Comparison of ENCODE assay signal across 7 mouse cellular contexts in the genomic region with DNA sequence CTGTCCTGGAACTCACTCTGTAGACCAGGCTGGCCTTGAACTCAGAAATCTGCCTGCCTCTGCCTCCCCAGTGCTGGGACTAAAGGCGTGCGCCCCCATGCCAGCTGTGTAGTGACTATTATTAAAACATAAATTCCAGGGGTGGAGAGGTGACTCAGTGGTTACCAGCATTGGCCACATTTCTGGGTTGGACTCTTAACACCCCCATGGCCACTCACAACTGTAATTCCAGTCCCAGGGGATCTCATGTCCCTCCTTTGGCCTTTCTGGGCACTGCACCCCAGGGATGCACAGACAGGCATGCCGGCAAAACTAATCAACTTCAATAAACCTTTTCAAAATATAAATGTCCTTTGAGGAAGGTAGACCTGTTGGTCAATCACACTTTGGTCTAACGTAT. TPM values are rescaled to one million over a fixed set of nuclear protein-coding genes. Genes with fewer than 3 reads are reported as not detected.
DNase-seq lines count a peak whose midpoint lies in the region; ATAC-seq and TF ChIP-seq lines count a peak whose summit lies in the region.

No protein-coding gene starts in this region.

- H3K4me1 ChIP-seq in lung, embryonic 15.5 days = peaks cover 29% of the 10 kb centered on the region
- H3K4me1 ChIP-seq in forebrain, embryonic 15.5 days = peaks cover 23% of the 10 kb centered on the region
- H3K4me1 ChIP-seq in liver, embryonic 11.5 days (replicated peaks; ENCODE audit: control insufficient read depth, insufficient read depth, low read length) = peaks cover 29% of the 10 kb centered on the region
- no peaks in the 10 kb centered on the region; the same call in 1 of the 2 replicates for H3K4me1 ChIP-seq in stomach, postnatal 0 days (replicated peaks; ENCODE audit: control insufficient read depth, insufficient read depth)

- H3K27ac ChIP-seq in lung, embryonic 15.5 days = no peak overlapping the region
- no peak overlapping the region for H3K27ac ChIP-seq in forebrain, embryonic 15.5 days (replicated peaks)
- H3K27ac ChIP-seq in liver, embryonic 11.5 days (ENCODE audit: low read depth, low read length) = no peak overlapping the region
- H3K27ac ChIP-seq in stomach, postnatal 0 days (replicated peaks) = no peak overlapping the region

- no peaks in the 10 kb centered on the region for H3K27me3 ChIP-seq in lung, embryonic 15.5 days
- no peaks in the 10 kb centered on the region for H3K27me3 ChIP-seq in forebrain, embryonic 15.5 days
- H3K27me3 ChIP-seq in liver, embryonic 11.5 days (replicated peaks; ENCODE audit: control insufficient read depth, insufficient read depth, low read length) = no peaks in the 10 kb centered on the region
- no peaks in the 10 kb centered on the region for H3K27me3 ChIP-seq in stomach, postnatal 0 days (ENCODE audit: control insufficient read depth, insufficient read depth, low read length)

- H3K9ac ChIP-seq in lung, embryonic 15.5 days = no peak overlapping the region
- H3K9ac ChIP-seq in forebrain, embryonic 15.5 days (replicated peaks) = no peak overlapping the region
- no peak overlapping the region; the same call in 1 of the 2 replicates for H3K9ac ChIP-seq in liver, embryonic 11.5 days (ENCODE audit: low read depth, low read length)
- H3K9ac ChIP-seq in stomach, postnatal 0 days (ENCODE audit: low read length) = no peak overlapping the region

- peak overlapping the region; percentile 65 for H3K4me3 ChIP-seq in lung, embryonic 15.5 days
- peak overlapping the region; percentile 90 for H3K4me3 ChIP-seq in forebrain, embryonic 15.5 days
- peak overlapping the region; percentile 75 for H3K4me3 ChIP-seq in liver, embryonic 11.5 days (ENCODE audit: low read depth, low read length)
- H3K4me3 ChIP-seq in stomach, postnatal 0 days (ENCODE audit: low read depth, low read length) = no peak overlapping the region

- peak overlapping the region; percentile 74 for H3K4me2 ChIP-seq in lung, embryonic 15.5 days
- peak overlapping the region; percentile 54 for H3K4me2 ChIP-seq in forebrain, embryonic 15.5 days (replicated peaks)
- H3K4me2 ChIP-seq in liver, embryonic 11.5 days = peak overlapping the region; percentile 63
- H3K4me2 ChIP-seq in stomach, postnatal 0 days (replicated peaks; ENCODE audit: low read depth) = no peak overlapping the region

- no peaks in the 10 kb centered on the region for H3K9me3 ChIP-seq in lung, embryonic 15.5 days
- H3K9me3 ChIP-seq in forebrain, embryonic 15.5 days = no peaks in the 10 kb centered on the region
- H3K9me3 ChIP-seq in liver, embryonic 11.5 days (ENCODE audit: control insufficient read depth, low read length) = no peaks in the 10 kb centered on the region
- no peaks in the 10 kb centered on the region for H3K9me3 ChIP-seq in stomach, postnatal 0 days (ENCODE audit: control insufficient read depth, low read length)

- H3K36me3 ChIP-seq in lung, embryonic 15.5 days = peaks cover 24% of the 10 kb centered on the region
- peaks cover 31% of the 10 kb centered on the region for H3K36me3 ChIP-seq in forebrain, embryonic 15.5 days
- peaks cover 16% of the 10 kb centered on the region for H3K36me3 ChIP-seq in liver, embryonic 11.5 days (ENCODE audit: control insufficient read depth, insufficient read depth, low read length)
- H3K36me3 ChIP-seq in stomach, postnatal 0 days (ENCODE audit: control insufficient read depth, insufficient read depth, low read length) = peaks cover 8% of the 10 kb centered on the region

- peak; percentile 36 for TF ChIP-seq CTCF in stomach, postnatal 0 days (IDR thresholded peaks at IDR 0.05; ENCODE audit: low read depth)

- WGBS in lung, embryonic 15.5 days = 82% methylated on average over 4 of the region's 4 CpGs
- WGBS in forebrain, embryonic 15.5 days = 89% methylated on average over 4 of the region's 4 CpGs
- 88% methylated on average over 4 of the region's 4 CpGs for WGBS in liver, embryonic 11.5 days
- 89% methylated on average over 4 of the region's 4 CpGs for whole genome bisulfite sequencing in stomach, postnatal 0 days

- no peak for ATAC-seq in lung, embryonic 15.5 days (ENCODE audit: borderline replicate concordance, extremely low read depth, low FRiP score, low TSS enrichment)
- no peak for ATAC-seq in forebrain, embryonic 15.5 days (replicated peaks)
- ATAC-seq in liver, embryonic 11.5 days (replicated peaks; ENCODE audit: low FRiP score) = no peak
- ATAC-seq in stomach, postnatal 0 days (ENCODE audit: low FRiP score, low TSS enrichment) = no peak

- no peak for DNase-seq in lung, postnatal 10 days
- no peak for DNase-seq in liver, embryonic 11.5 days (ENCODE audit: low spot score)
- no peak for DNase-seq in stomach, postnatal 0 days (ENCODE audit: low spot score)
- DNase-seq in right cerebral cortex, postnatal 10 days (ENCODE audit: low spot score in 2 of 2) = no peak
- DNase-seq in frontal cortex, postnatal 14 days (ENCODE audit: low spot score in 2 of 2) = no peak

- TF ChIP-seq EP300 in stomach, postnatal 0 days (optimal IDR thresholded peaks at IDR 0.05) = no peak

RNA-seq across cellular contexts. Expression of a gene that starts 1.8 kb away (rescaled TPM):
- polyA plus RNA-seq in lung, embryonic 15.5 days (2015; fragmentation: Nextera tagmentation; extraction: Ambion mirVana) = 124 and 131 TPM in 2 replicates
- 288 and 290 TPM in 2 replicates for polyA plus RNA-seq in forebrain, embryonic 15.5 days (2015; fragmentation: Nextera tagmentation; extraction: Ambion mirVana)
- polyA plus RNA-seq in liver, embryonic 11.5 days (2014; fragmentation: Nextera tagmentation; extraction: Ambion mirVana) = 146 and 152 TPM in 2 replicates
- polyA plus RNA-seq in stomach, postnatal 0 days (2015; fragmentation: Nextera tagmentation; extraction: Ambion mirVana) = 60.6 and 61.6 TPM in 2 replicates

RNA-seq across cellular contexts. Expression of a gene that starts 57.3 kb away (rescaled TPM):
- polyA plus RNA-seq in lung, embryonic 15.5 days (2015; fragmentation: Nextera tagmentation; extraction: Ambion mirVana) = 5.9 and 6.8 TPM in 2 replicates
- polyA plus RNA-seq in forebrain, embryonic 15.5 days (2015; fragmentation: Nextera tagmentation; extraction: Ambion mirVana) = 9.7 and 10.5 TPM in 2 replicates
- polyA plus RNA-seq in liver, embryonic 11.5 days (2014; fragmentation: Nextera tagmentation; extraction: Ambion mirVana) = 5.7 and 5.8 TPM in 2 replicates
- 20.2 and 20.4 TPM in 2 replicates for polyA plus RNA-seq in stomach, postnatal 0 days (2015; fragmentation: Nextera tagmentation; extraction: Ambion mirVana)

RNA-seq across cellular contexts. Expression of a gene that starts 58.7 kb away (rescaled TPM):
- polyA plus RNA-seq in lung, embryonic 15.5 days (2015; fragmentation: Nextera tagmentation; extraction: Ambion mirVana) = 76.9 and 84.2 TPM in 2 replicates
- polyA plus RNA-seq in forebrain, embryonic 15.5 days (2015; fragmentation: Nextera tagmentation; extraction: Ambion mirVana) = 91.3 and 91.8 TPM in 2 replicates
- polyA plus RNA-seq in liver, embryonic 11.5 days (2014; fragmentation: Nextera tagmentation; extraction: Ambion mirVana) = 74.7 and 81.7 TPM in 2 replicates
- 46.5 and 50.0 TPM in 2 replicates for polyA plus RNA-seq in stomach, postnatal 0 days (2015; fragmentation: Nextera tagmentation; extraction: Ambion mirVana)
